Mouse (Mus musculus) c-Kit-positive CD71-positive TER-119-negative erythroid progenitor cells, embryonic 14.5 days (primary cell): ENCODE measurements around the gene Tspan11.

Experiments
- DNase-seq: peaks from one replicate; pipeline ENCODE4 v3.0.0-alpha.2; 2013; ENCODE audit warnings: low read depth

Tspan11 gene

GRCm38 (mm10) chr6:127877026-127877425 lies 10.4 kb upstream of the Tspan11 start:
- no peak for DNase-seq

DNA sequence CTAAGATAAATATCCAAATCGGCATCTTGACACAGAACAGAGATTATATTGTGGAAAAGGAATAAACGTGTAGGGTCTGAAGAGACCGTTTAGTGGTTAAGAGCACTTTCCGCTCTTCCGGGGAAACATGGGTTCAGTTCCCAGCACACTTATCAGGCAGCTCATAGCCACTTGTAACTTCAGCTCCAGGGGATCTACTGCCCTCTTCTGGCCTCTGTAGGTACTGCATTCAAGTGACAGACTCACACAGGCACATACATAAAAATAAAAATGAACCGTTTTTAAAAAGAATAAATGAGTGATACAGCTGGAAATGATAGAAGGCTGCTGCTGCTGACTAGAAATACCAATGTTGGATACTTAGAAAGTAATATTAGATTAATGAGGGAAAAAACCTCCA lies 7.9 kb upstream of the Tspan11 start:
- DNase-seq = peak; percentile 8

DNA sequence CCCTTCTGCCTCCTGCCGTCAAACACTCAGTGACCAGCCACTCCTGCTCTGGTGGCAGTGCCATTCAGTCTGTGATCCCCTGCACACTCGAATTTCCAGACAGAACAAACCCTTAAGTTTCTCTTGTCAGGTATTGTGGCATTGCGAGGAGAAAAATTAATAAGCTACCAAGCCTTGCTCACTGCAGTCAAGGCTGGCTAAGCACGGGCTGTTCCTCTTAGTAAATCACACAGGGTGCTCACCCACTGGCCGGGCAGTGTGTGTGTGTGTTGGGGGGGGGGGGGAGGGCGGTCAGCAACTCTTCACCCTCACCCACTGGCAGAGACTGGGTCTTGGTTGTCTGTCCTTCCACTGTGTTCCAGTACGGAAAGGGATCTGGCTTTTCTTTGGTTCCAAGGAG lies 473 bp upstream of the Tspan11 start:
- DNase-seq = no peak

GRCm38 (mm10) chr6:127888581-127888980 lies 1.2 kb downstream of the Tspan11 start:
- DNase-seq = no peak

DNA sequence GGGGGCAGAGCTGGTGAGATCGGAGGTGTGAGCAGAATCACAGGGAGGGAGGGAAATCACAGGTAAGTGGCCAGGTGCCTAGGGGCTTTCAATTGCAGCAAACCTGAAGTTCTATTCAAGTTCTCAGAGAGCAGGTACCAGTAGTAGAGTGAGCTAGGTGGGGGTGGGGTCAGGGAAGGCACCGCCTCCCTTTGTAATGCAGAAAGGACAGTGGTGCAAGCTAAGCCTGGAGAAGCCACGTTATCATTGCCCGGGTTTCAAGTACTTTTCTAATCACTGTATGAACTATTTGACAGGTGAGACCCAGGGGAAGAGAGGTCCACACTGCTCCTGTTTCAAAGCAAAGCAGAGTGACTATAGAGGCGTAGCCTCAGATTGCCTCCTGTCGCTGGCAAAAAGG lies 6.2 kb downstream of the Tspan11 start:
- no peak for DNase-seq

DNA sequence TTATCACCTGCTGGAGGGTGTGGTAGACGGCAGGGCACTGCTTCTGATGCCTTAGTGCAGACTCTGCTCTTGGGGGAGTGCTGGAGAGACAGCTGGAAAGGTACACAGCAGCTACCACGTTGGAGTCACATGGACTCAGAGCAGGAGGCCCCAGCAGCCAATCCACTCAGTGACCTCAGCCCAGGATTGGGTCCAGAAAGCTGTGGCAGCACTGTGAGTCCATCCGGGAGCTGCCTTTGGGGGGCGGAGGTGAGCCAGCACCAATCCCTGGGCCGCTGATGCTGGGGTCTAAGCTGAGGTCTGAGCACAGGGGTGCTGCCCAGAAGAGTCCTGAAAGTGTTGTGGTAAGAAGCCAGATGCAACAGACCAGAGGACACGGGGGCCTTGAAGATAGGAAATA lies 7.6 kb downstream of the Tspan11 start:
- DNase-seq = no peak

GRCm38 (mm10) chr6:127896425-127896824 lies 9.0 kb downstream of the Tspan11 start:
- no peak for DNase-seq

DNA sequence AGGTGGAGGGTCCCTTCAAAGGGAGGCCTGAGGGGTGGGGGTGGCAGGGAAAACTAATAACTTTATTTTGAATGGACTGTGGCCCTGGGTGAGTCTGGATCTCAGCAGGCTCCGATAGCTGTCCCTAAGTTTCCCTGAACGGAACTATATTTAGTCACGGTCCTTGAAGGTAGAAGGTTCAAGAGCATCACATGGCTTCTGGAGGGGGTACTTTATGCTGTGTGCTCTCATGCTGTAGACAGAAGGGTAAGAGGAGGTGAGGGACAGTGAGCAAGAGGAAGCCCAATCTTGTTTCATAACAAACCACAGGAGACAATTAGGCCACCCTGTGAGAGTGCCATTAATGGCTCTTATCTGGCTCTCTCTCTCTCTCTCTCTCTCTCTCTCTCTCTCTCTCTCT lies 10.0 kb downstream of the Tspan11 start:
- no peak for DNase-seq

DNA sequence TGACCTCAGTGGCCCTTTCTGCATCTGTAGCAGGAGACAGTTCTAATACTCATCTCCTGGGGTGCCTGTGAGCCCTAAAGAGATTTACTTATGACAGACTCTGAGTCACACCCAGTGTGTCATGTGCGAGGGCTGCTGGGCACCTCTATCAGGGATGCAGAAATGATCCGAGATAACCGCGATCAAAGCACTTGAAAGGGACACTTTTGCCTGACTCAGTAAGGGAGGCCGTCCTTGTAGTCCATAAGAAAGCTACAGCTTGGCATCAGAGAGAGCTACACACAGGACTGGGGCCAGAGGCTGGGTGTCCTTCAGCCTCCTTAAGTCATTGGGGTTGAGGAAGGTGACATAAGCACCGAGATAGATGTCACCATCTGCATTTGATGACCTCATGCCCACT lies 12.7 kb downstream of the Tspan11 start:
- DNase-seq = no peak

GRCm38 (mm10) chr6:127901261-127901660 lies 13.9 kb downstream of the Tspan11 start:
- no peak for DNase-seq

GRCm38 (mm10) chr6:127901669-127902068 lies 14.3 kb downstream of the Tspan11 start:
- DNase-seq = no peak

DNA sequence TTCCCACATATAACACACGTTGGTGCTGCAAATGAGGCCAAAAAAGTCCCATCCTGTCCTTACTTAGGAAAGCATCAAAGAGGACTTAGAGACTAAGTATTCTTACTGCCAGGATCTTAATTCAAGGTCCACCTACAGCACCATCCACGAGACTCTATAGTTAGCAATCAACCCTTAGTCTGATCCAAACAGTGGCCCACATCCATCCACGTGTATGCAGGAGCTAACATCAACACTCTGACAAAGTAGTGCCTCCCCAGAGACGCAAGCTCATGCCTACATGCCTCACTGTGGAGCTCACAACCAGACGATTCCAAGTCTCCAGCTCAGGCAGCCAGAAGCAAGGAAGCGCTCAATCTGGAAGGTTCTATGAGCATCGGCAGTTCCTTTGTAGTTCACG lies 15.2 kb downstream of the Tspan11 start:
- DNase-seq = no peak

DNA sequence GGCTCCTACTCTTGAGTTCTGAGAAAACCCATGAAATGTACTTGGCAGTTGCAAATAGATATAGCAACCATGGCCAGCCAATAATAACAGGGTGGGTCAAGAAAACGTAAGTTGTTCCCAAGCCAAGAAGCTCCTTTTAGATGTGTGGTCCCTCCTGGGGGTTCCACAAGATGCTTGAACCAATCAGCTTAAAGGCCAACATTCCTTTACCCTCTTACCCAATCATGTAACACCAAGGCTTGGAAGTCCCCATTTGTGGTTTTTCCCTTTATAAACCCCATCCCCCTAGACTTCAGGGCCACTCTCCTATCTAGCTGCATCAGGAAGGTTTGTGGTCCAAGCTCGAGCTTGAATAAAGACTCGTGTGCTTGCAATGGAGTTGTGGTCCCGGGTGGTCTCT lies 23.2 kb downstream of the Tspan11 start:
- no peak for DNase-seq

GRCm38 (mm10) chr6:127911687-127912086 lies 24.3 kb downstream of the Tspan11 start:
- no peak for DNase-seq

GRCm38 (mm10) chr6:127912938-127913337 lies 25.5 kb downstream of the Tspan11 start:
- DNase-seq = no peak

GRCm38 (mm10) chr6:127916993-127917392 lies 29.6 kb downstream of the Tspan11 start:
- no peak for DNase-seq

- DNase-seq = no peak
Measured at GRCm38 (mm10) chr6:127917712-127918111, 30.3 kb downstream of the Tspan11 start.

- no peak for DNase-seq
Measured at GRCm38 (mm10) chr6:127919491-127919890, 32.1 kb downstream of the Tspan11 start.

- peak; percentile 17 for DNase-seq
Measured at GRCm38 (mm10) chr6:127920652-127921051, 33.3 kb downstream of the Tspan11 start.

DNA sequence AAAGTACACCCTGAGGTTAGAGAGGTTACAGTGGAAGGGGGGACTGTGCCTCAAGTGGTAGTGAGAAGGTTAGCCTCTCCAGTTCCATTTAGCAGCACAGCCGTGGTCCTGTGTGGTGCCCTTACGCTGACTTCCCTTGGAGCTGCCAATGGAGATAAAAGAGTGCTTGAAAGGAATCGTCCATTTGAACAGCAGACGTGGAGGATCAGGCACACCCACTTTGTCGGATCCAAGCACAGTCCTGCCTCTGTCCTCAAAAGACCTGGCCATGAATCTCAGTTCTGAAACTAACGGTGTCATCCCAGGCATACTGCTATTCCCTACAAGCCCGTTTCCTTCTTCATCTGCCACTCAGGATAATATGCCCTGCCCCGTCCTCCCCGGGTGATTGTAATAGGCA lies 34.6 kb downstream of the Tspan11 start:
- no peak for DNase-seq

- no peak for DNase-seq
Measured at GRCm38 (mm10) chr6:127923296-127923695, 35.9 kb downstream of the Tspan11 start.

GRCm38 (mm10) chr6:127924750-127925149 lies 37.4 kb downstream of the Tspan11 start:
- no peak for DNase-seq

- no peak for DNase-seq
Measured at GRCm38 (mm10) chr6:127925915-127926314, 38.5 kb downstream of the Tspan11 start.

DNA sequence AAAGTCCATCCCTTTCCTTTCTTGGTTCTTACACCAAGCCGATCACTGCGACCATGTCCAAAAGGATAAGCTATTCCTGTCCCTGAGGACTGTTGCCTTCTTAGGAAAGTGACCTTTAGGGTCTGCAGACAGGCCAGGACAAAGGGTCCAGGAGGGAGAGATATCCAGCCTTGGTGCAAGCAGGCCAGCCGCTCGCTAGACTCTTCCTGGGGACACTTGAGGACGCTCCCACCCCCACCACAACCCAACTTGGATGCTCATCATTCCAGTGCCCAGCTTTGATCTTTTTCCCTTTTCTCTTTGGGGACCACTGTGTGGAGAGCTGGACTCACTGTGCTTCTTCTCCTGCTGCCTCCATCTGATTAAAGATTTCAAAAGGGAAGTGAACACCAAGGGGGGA lies 41.3 kb downstream of the Tspan11 start:
- DNase-seq = no peak

GRCm38 (mm10) chr6:127932697-127933096 lies 45.3 kb downstream of the Tspan11 start:
- no peak for DNase-seq
